Mouse (Mus musculus) intestine, embryonic 16.5 days (tissue): Measurements from ENCODE around the gene Abhd5. TPM values are rescaled to one million over a fixed set of nuclear protein-coding genes. Genes with fewer than 3 reads are reported as not detected.
A peak's percentile ranks its signal among the peaks of the same experiment; 100 is the strongest.

Source experiments
- ATAC-seq: fragments of 200-750 bp; cut with Nextera tagmentation; 2 replicates; pipeline ENCODE4 v1.8.0; 2017; ENCODE audit warnings: moderate TSS enrichment, moderate library complexity
- H3K27ac ChIP-seq: fragments of 300-500 bp; sonication (generic); 2 replicates; pipeline ENCODE4 v1.5.1; 2014; ENCODE audit warnings: mild to moderate bottlenecking, low read length
- H3K27me3 ChIP-seq: fragments of 300-500 bp; sonication (generic); replicated peaks from 2 replicates; pipeline ENCODE4 v1.6.1; 2014; ENCODE audit warnings: low read length, control low read depth, mixed read lengths; ENCODE audit not compliant: control insufficient read depth, insufficient read depth
- H3K36me3 ChIP-seq: fragments of 300-500 bp; sonication (generic); 2 replicates; pipeline ENCODE4 v1.6.1; 2014; ENCODE audit warnings: low read length, control low read depth; ENCODE audit not compliant: control insufficient read depth, insufficient read depth
- H3K4me1 ChIP-seq: fragments of 300-500 bp; sonication (generic); 2 replicates; pipeline ENCODE4 v1.6.1; 2014; ENCODE audit warnings: low read length, control low read depth, mixed read lengths; ENCODE audit not compliant: control insufficient read depth, insufficient read depth
- H3K4me2 ChIP-seq: fragments of 300-500 bp; sonication (generic); 2 replicates; pipeline ENCODE4 v1.6.1; 2014; ENCODE audit warnings: low read depth, low read length, control low read depth
- H3K4me3 ChIP-seq: fragments of 300-500 bp; sonication (generic); 2 replicates; pipeline ENCODE4 v1.5.1; 2014; ENCODE audit warnings: mild to moderate bottlenecking, low read length
- H3K9ac ChIP-seq: fragments of 300-500 bp; sonication (generic); 2 replicates; pipeline ENCODE4 v1.6.1; 2014; ENCODE audit warnings: low read depth, low read length
- H3K9me3 ChIP-seq: fragments of 300-500 bp; sonication (generic); 2 replicates; pipeline ENCODE4 v1.6.1; 2016; ENCODE audit warnings: low read length, control low read depth; ENCODE audit not compliant: control insufficient read depth
- WGBS: fragments of 180-500 bp; shearing (Covaris S2); extraction: QIAGEN DNeasy Blood & Tissue Kit; methylation state at CpG from one replicate; pipeline ENCODE4 v1.1.7; 2014; 5-methylcytosine and 5-hydroxymethylcytosine counted together
- polyA plus RNA-seq: library from polyadenylated mRNA; unstranded; fragments of >200 nt; fragmentation: Nextera tagmentation; extraction: Ambion mirVana; gene quantifications from 2 replicates; pipeline ENCODE4 v1.2.1, GENCODE M21; 2015

Abhd5 gene
- polyA plus RNA-seq, 1 experiment from 2014 or later: 20.8 TPM

DNA sequence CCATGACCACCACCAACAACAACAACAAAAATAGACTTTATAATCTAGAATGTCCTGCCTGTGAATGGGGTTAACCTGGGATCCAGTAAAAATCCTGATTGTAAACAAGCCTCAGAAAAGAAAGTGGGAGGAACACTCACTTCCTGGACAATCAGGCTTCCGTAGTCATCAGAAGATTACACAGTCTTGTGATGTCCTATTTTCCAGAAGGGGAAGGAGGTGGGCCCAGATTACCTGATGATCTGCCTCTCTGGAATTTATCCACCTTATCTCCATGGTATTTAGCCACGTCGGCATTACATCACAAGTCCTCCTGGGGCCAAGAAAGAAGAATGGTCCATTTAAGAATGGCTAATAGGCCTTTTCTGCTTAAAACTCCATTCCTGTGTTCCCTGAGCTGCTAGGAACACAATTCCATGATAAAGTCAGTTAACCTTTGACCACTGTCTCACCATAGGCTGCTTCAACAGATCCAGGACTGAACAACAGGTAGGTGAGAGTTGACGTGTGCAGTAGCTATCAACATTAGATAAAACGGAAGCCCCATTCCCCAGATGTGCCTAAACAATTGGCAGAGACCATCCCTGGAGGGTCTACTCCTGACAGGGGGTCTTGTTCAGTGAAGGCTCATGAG, 38.0 kb downstream of the Abhd5 start:
- H3K9me3 ChIP-seq: no peaks in the 10 kb centered on the region
- H3K36me3 ChIP-seq: no peaks in the 10 kb centered on the region
- H3K4me3 ChIP-seq: no peak overlapping the region
- H3K27me3 ChIP-seq: no peaks in the 10 kb centered on the region
- no peak overlapping the region for H3K9ac ChIP-seq
- ATAC-seq: peak; percentile 77
- H3K27ac ChIP-seq: no peak overlapping the region
- no peaks in the 10 kb centered on the region for H3K4me1 ChIP-seq
- WGBS: 65% methylated on average over 5 of the region's 5 CpGs
- H3K4me2 ChIP-seq: no peak overlapping the region

DNA sequence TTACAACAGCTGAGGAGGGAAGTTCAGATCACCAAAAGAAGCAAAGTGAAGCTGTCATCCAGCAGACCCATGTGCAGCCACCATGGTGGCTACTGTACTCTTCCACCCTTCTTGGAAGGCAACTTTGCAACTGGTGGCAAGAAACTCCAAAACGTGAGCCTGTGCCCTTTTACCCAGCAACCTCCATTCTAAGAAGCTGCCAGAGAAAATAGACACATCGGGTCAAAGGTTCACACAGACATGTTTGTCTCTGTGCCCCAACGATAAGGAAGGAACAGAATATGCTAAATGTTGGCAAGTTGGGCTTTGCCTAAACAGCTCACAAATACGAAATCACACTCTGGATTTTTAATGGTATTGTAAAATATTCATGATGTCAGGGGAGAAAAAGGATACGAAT, 44.4 kb downstream of the Abhd5 start:
- H3K36me3 ChIP-seq: no peaks in the 10 kb centered on the region
- no peaks in the 10 kb centered on the region for H3K9me3 ChIP-seq
- no peak overlapping the region for H3K4me3 ChIP-seq
- WGBS: 76% methylated on average over 5 of the region's 5 CpGs
- no peaks in the 10 kb centered on the region for H3K27me3 ChIP-seq
- H3K4me1 ChIP-seq: no peaks in the 10 kb centered on the region
- ATAC-seq: no peak
- H3K27ac ChIP-seq: no peak overlapping the region
- H3K9ac ChIP-seq: no peak overlapping the region
- no peak overlapping the region for H3K4me2 ChIP-seq

DNA sequence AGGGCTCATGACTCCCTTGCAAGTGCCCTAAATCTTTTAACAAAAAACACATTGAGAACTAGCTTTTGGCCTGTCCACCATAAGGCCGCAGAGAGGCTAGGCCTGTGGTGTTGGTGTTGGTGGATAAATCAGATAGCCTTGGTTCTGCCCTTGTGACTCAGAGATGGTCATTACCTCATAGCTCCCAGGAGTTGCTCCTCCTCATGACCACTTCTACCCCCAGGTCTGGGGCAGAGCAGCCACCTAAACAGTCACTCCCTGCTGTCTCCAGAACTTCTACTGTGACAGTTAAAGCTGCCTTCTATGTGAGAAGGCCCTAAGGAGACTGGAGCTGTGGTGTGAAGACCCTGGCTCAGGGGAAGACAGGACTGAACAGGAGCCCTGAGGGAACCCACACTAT, 45.7 kb downstream of the Abhd5 start:
- Histone ChIP-seq H3K27ac (no peak overlapping the region), H3K4me2 (no peak overlapping the region), H3K36me3 (no peaks in the 10 kb centered on the region), H3K9me3 (no peaks in the 10 kb centered on the region), H3K4me1 (no peaks in the 10 kb centered on the region), H3K4me3 (no peak overlapping the region), H3K27me3 (no peaks in the 10 kb centered on the region), H3K9ac (no peak overlapping the region)
- ATAC-seq: no peak
- 86% methylated on average over 1 of the region's 1 CpGs for WGBS

DNA sequence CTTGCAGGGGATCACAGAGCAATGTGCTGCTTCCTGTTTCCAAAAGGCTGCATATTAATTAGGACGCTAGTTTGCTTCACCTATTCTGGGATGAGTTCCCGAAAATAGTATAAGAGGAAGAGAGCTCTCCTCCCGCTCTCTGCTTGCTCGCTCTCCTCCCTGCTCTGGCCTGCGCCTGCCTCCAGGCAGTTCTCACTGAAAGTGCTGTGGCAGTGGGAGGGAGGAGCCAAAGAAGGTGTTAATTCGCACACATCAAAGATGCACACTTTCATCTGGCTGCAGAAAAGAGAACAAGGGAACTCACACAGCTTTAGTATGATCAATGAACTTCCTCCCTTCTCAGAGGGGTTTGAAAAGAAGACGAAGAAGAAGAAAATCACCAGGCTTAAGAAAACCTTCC, 47.3 kb downstream of the Abhd5 start:
- no peaks in the 10 kb centered on the region for H3K9me3 ChIP-seq
- ATAC-seq: no peak
- no peaks in the 10 kb centered on the region for H3K36me3 ChIP-seq

DNA sequence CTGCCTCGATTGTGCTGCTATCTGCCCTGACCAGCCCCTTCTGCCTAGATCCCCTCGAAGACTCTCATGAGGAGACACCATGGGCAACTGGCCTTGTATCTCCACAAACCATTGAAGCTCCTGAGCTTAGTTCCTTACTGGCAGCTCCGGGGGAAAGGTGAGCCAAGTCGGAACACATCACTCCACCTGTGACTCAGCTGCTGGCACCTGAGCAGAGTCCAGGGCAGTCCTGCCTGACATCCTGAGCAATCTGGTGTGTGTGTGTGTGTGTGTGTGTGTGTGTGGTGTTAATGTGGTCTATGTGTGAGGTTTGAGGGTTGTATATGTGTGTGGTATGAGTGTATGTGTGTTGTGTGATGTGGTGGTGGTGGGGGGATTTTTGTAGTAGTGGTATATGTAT, 49.8 kb downstream of the Abhd5 start:
- Histone ChIP-seq H3K4me1 (no peaks in the 10 kb centered on the region), H3K9ac (no peak overlapping the region), H3K9me3 (no peaks in the 10 kb centered on the region), H3K4me3 (no peak overlapping the region), H3K4me2 (no peak overlapping the region), H3K27ac (no peak overlapping the region), H3K36me3 (no peaks in the 10 kb centered on the region), H3K27me3 (no peaks in the 10 kb centered on the region)
- ATAC-seq: no peak
- 82% methylated on average over 4 of the region's 4 CpGs for WGBS

More for the DNA sequence above, 47.3 kb downstream of the Abhd5 start:
- Histone ChIP-seq H3K4me1 (no peaks in the 10 kb centered on the region), H3K27me3 (no peaks in the 10 kb centered on the region), H3K4me2 (no peak overlapping the region), H3K4me3 (no peak overlapping the region), H3K27ac (no peak overlapping the region), H3K9ac (no peak overlapping the region)
- 49% methylated on average over 7 of the region's 7 CpGs for WGBS

DNA sequence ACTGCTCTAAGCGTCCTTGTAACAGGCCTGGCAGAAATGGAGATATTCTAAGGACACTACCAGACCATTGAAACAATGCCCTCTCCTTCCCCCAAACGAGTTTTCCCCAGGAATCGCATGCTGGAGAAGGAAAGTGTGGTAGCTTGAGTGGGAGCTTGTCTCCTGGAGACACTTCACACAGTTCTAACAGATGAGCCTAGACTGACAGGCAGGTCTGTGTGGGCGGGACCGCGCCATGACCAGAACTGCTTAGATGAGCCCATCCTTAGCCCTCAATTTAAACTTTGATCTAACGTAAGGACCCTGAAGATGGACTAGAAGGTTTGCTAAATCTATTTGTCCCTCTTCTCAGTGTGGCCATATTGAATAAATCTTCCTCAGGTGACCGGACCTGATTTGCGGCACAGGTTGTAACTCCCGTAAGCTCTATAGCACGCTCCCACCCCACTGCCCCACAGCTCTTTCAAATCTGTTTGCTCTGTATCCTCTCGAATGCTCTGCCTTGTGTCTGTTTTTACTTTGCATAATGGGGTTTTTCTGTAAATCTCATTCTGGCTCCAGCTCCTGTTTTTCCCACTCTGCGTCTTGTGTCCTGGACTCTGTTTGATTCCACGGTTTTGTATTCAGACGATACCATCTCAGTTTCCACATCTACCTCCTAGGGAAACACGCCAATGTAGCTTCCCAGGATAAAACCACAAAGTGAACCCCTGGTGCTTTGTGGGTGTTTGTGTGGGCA, 59.2 kb downstream of the Abhd5 start:
- Histone ChIP-seq H3K27ac (no peak overlapping the region), H3K36me3 (no peaks in the 10 kb centered on the region), H3K4me3 (no peak overlapping the region), H3K27me3 (no peaks in the 10 kb centered on the region), H3K4me2 (no peak overlapping the region), H3K9me3 (no peaks in the 10 kb centered on the region), H3K4me1 (no peaks in the 10 kb centered on the region), H3K9ac (no peak overlapping the region)
- 89% methylated on average over 16 of the region's 16 CpGs for WGBS
- no peak for ATAC-seq

DNA sequence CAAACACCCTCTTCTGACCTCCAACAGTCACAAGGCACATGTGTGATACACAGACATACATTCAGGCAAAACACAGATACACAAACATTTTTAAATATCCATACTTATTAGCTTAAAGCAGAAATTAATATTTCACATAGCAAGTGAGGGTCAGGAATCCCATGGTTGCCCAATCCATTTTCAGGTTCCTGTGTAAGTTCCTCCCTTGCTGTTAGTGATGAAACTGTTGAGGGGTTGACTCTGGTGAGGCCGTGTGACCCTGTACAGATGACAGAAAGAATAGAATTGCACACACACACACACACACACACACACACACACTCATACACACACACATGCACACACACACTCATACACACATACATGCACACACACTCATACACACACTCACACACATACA, 63.2 kb downstream of the Abhd5 start:
- H3K4me3 ChIP-seq: no peak overlapping the region
- no peaks in the 10 kb centered on the region for H3K4me1 ChIP-seq
- H3K9me3 ChIP-seq: no peaks in the 10 kb centered on the region
- WGBS: 88% methylated on average over 1 of the region's 1 CpGs
- no peak for ATAC-seq
- no peaks in the 10 kb centered on the region for H3K27me3 ChIP-seq
- no peak overlapping the region for H3K4me2 ChIP-seq
- H3K27ac ChIP-seq: no peak overlapping the region
- no peak overlapping the region for H3K9ac ChIP-seq
- no peaks in the 10 kb centered on the region for H3K36me3 ChIP-seq

DNA sequence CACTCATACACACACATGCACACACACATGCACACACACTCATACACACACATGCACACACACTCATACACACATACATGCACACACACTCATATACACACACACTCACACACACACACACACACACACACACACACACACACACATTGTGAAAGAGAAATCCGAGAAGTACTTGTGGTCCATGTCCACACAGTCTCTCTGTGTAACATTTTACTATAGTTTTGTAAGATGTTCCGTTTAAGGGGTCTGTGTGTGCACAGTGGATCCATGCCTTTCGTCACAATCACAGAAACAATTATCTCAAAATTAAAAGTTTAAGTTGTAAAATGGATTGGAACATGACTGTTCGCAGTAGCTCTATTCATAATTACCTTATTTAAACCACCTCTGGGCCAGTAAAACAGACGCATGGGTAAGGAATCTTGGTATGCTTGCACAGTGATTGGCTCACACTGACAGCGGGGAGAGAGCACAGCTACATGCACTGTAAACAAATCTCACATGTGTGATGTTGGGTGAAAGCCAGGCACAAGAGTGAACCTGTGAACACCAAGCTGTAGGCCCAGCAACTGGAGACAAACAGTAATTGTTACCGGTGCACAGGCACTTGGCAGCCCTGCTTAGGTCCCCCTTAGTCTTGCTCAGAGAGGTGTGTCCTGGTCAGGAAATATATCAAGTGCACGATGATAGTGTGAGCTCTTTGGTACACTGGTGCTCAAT, 63.8 kb downstream of the Abhd5 start:
- ATAC-seq: no peak
- Histone ChIP-seq H3K9ac (no peak overlapping the region), H3K4me2 (no peak overlapping the region), H3K36me3 (no peaks in the 10 kb centered on the region), H3K4me3 (no peak overlapping the region), H3K4me1 (no peaks in the 10 kb centered on the region), H3K27ac (no peak overlapping the region), H3K27me3 (no peaks in the 10 kb centered on the region), H3K9me3 (no peaks in the 10 kb centered on the region)
- WGBS: 68% methylated on average over 8 of the region's 8 CpGs

DNA sequence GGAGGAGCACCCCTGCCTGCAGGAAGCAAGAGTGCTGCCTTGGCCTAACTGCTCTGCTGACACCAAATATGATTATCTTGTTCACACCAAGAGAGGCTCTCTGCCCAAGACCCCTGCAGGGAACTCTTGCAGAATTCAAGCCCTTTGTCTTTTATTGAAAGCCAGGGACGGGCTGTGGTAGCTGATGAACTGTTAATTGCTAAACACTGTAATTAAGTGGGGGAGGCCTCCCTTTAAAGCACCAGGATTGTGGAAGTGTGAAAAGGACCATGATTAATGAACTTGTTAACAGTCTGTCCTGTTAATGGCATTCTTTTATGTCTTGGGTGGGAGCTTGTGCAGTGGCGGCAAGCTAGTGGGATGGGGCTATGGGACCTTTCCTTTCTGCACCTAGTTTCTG, 65.2 kb downstream of the Abhd5 start:
- no peak for ATAC-seq
- Histone ChIP-seq H3K9ac (no peak overlapping the region), H3K4me1 (no peaks in the 10 kb centered on the region), H3K9me3 (no peaks in the 10 kb centered on the region), H3K4me2 (no peak overlapping the region), H3K27ac (no peak overlapping the region), H3K27me3 (no peaks in the 10 kb centered on the region), H3K4me3 (no peak overlapping the region), H3K36me3 (no peaks in the 10 kb centered on the region)
- 64% methylated on average over 2 of the region's 2 CpGs for WGBS
